Mouse (Mus musculus) MEL (cell line): ENCODE measurements at regions not wholly inside any gene's neighbourhood (a gene's known extent, or its start where the extent isn't known, plus 50 kb on each side); places are given as distances from the start of the nearest gene placed in this dataset.

Experiments
- DNase-seq: peaks from one replicate; pipeline ENCODE4 v3.0.0; 2011; ENCODE audit warnings: low read depth, low spot score
- H3K27ac ChIP-seq: 2 replicates; pipeline ENCODE4 v1.5.1; 2012; ENCODE audit warnings: low read depth, mild to moderate bottlenecking, control low read depth, low read length, moderate library complexity; ENCODE audit not compliant: control insufficient read depth
- H3K27me3 ChIP-seq, 2 experiments: fragments of 150-350 bp in 1 of 2; sonication (generic) in 1 of 2; 2 replicates each; pipeline ENCODE4 v1.6.1; 2012; ENCODE audit warnings: low read length in 2 of 2, mild to moderate bottlenecking in 2 of 2, improper control_type of control experiment in 1 of 2, moderate library complexity in 1 of 2; ENCODE audit not compliant: insufficient read depth in 2 of 2, control insufficient read depth in 1 of 2
- H3K36me3 ChIP-seq, 2 experiments: 2 replicates each; pipeline ENCODE4 v1.6.1; 2012 to 2014; ENCODE audit warnings: low read length in 2 of 2, improper control_type of control experiment in 1 of 2, inconsistent platforms in 1 of 2, mild to moderate bottlenecking in 1 of 2; ENCODE audit not compliant: insufficient read depth in 2 of 2, control insufficient read depth in 1 of 2
- H3K4me1 ChIP-seq, 2 experiments: fragments of 150-350 bp in 1 of 2; sonication (generic) in 1 of 2; 2 replicates each; pipeline ENCODE4 v1.6.1; 2012; ENCODE audit warnings: low read length in 2 of 2, improper control_type of control experiment in 1 of 2, mild to moderate bottlenecking in 1 of 2; ENCODE audit not compliant: insufficient read depth in 2 of 2, control insufficient read depth in 1 of 2
- H3K4me3 ChIP-seq, 2 experiments: fragments of 150-350 bp in 1 of 2; sonication (generic) in 1 of 2; 2 replicates each; pipeline ENCODE4 v1.5.1; 2012; ENCODE audit warnings: low read depth in 2 of 2, low read length in 2 of 2, mild to moderate bottlenecking in 2 of 2, moderate library complexity in 2 of 2, control low read depth in 1 of 2, improper control_type of control experiment in 1 of 2; ENCODE audit not compliant: control insufficient read depth in 1 of 2, insufficient read depth in 1 of 2
- H3K79me2 ChIP-seq: 2 replicates; pipeline ENCODE4 v1.6.1; 2012; ENCODE audit warnings: mild to moderate bottlenecking, low read length, moderate library complexity; ENCODE audit not compliant: control insufficient read depth, poor library complexity, insufficient read depth
- H3K9ac ChIP-seq: 2 replicates; pipeline ENCODE4 v1.6.1; 2012; ENCODE audit warnings: low read depth, mild to moderate bottlenecking, control low read depth, low read length, moderate library complexity; ENCODE audit not compliant: control insufficient read depth, poor library complexity, severe bottlenecking
- H3K9me3 ChIP-seq: fragments of 150-350 bp; sonication (generic); replicated peaks from 2 replicates; pipeline ENCODE4 v1.6.1; 2012; ENCODE audit warnings: mild to moderate bottlenecking, low read length, improper control_type of control experiment, moderate library complexity; ENCODE audit not compliant: insufficient read depth
- BHLHE40 ChIP-seq: IDR thresholded peaks from 2 replicates; pipeline ENCODE4 v1.6.1; 2012; ENCODE audit warnings: low read depth, mild to moderate bottlenecking, inconsistent platforms, low read length, improper control_type of control experiment, borderline replicate concordance
- CTCF ChIP-seq, 3 experiments: IDR thresholded peaks in 2 of 3; conservative IDR thresholded peaks in 1 of 3; 2 replicates each; pipeline ENCODE4 v1.5.1; 2011 to 2012; ENCODE audit warnings: low read length in 3 of 3, low read depth in 2 of 3, mild to moderate bottlenecking in 2 of 3, improper control_type of control experiment in 1 of 3, inconsistent platforms in 1 of 3, mixed read lengths in 1 of 3, moderate library complexity in 1 of 3; ENCODE audit not compliant: control insufficient read depth in 1 of 3, insufficient read depth in 1 of 3, poor library complexity in 1 of 3, severe bottlenecking in 1 of 3
- E2F4 ChIP-seq: IDR thresholded peaks from 2 replicates; pipeline ENCODE4 v1.6.1; 2011; ENCODE audit warnings: low read depth, low read length, improper control_type of control experiment, borderline replicate concordance
- GABPA ChIP-seq: IDR thresholded peaks from 2 replicates; pipeline ENCODE4 v1.6.1; 2012; ENCODE audit warnings: low read depth, mild to moderate bottlenecking, inconsistent platforms, low read length, improper control_type of control experiment, moderate library complexity
- KAT2A ChIP-seq: conservative IDR thresholded peaks from 2 replicates; pipeline ENCODE4 v1.6.1; 2012; ENCODE audit warnings: low read depth, low read length, improper control_type of control experiment, inconsistent platforms
- MAFK ChIP-seq: IDR thresholded peaks from 2 replicates; pipeline ENCODE4 v1.6.1; 2011; ENCODE audit warnings: low read depth, mild to moderate bottlenecking, low read length, improper control_type of control experiment, borderline replicate concordance
- MAX ChIP-seq: IDR thresholded peaks from 2 replicates; pipeline ENCODE4 v1.6.1; 2011; ENCODE audit warnings: low read length, improper control_type of control experiment
- MEF2A ChIP-seq: IDR thresholded peaks from 2 replicates; pipeline ENCODE4 v1.6.1; 2014; ENCODE audit warnings: low read depth, mild to moderate bottlenecking, inconsistent platforms, low read length, improper control_type of control experiment; ENCODE audit not compliant: poor library complexity, insufficient replicate concordance, severe bottlenecking; ENCODE audit errors: extremely low read depth
- MXI1 ChIP-seq: IDR thresholded peaks from 2 replicates; pipeline ENCODE4 v1.6.1; 2011; ENCODE audit warnings: mild to moderate bottlenecking, low read depth, low read length, improper control_type of control experiment
- NELFE ChIP-seq: IDR thresholded peaks from 2 replicates; pipeline ENCODE4 v1.6.1; 2011; ENCODE audit warnings: low read depth, low read length, improper control_type of control experiment
- POLR2A ChIP-seq, 2 experiments: IDR thresholded peaks; 2 replicates each; pipeline ENCODE4 v1.6.1; 2011 to 2012; ENCODE audit warnings: low read length in 2 of 2, mild to moderate bottlenecking in 2 of 2, control low read depth in 1 of 2, improper control_type of control experiment in 1 of 2, low read depth in 1 of 2, moderate library complexity in 1 of 2; ENCODE audit not compliant: control insufficient read depth in 1 of 2, insufficient read depth in 1 of 2, poor library complexity in 1 of 2
- POLR2AphosphoS5 ChIP-seq: IDR thresholded peaks from 2 replicates; pipeline ENCODE4 v1.6.1; 2012; ENCODE audit warnings: low read depth, borderline replicate concordance, mild to moderate bottlenecking, inconsistent platforms, low read length, moderate library complexity, mixed read lengths
- RAD21 ChIP-seq: IDR thresholded peaks from 2 replicates; pipeline ENCODE4 v1.6.1; 2011; ENCODE audit warnings: mild to moderate bottlenecking, low read depth, low read length, improper control_type of control experiment
- RCOR1 ChIP-seq: IDR thresholded peaks from 2 replicates; pipeline ENCODE4 v1.6.1; 2012; ENCODE audit warnings: low read depth, mild to moderate bottlenecking, inconsistent platforms, low read length, improper control_type of control experiment
- SMC3 ChIP-seq: IDR thresholded peaks from 2 replicates; pipeline ENCODE4 v1.6.1; 2011; ENCODE audit warnings: low read depth, low read length, improper control_type of control experiment
- TBP ChIP-seq: IDR thresholded peaks from 2 replicates; pipeline ENCODE4 v1.8.0; 2011; ENCODE audit warnings: low read depth, low read length, improper control_type of control experiment
- TCF12 ChIP-seq: IDR thresholded peaks from 2 replicates; pipeline ENCODE4 v1.6.1; 2014; ENCODE audit warnings: low read depth, mild to moderate bottlenecking, inconsistent platforms, low read length, improper control_type of control experiment, moderate library complexity
- UBTF ChIP-seq: IDR thresholded peaks from 2 replicates; pipeline ENCODE4 v1.6.1; 2012; ENCODE audit warnings: low read depth, mild to moderate bottlenecking, inconsistent platforms, low read length, improper control_type of control experiment, moderate library complexity, borderline replicate concordance; ENCODE audit not compliant: insufficient read depth
- ZMIZ1 ChIP-seq: IDR thresholded peaks from 2 replicates; pipeline ENCODE4 v1.6.1; 2012; ENCODE audit warnings: low read depth, mild to moderate bottlenecking, inconsistent platforms, low read length, improper control_type of control experiment, moderate library complexity
- ZNF384 ChIP-seq: IDR thresholded peaks from 2 replicates; pipeline ENCODE4 v1.6.1; 2012; ENCODE audit warnings: low read depth, mild to moderate bottlenecking, inconsistent platforms, low read length, improper control_type of control experiment

DNA sequence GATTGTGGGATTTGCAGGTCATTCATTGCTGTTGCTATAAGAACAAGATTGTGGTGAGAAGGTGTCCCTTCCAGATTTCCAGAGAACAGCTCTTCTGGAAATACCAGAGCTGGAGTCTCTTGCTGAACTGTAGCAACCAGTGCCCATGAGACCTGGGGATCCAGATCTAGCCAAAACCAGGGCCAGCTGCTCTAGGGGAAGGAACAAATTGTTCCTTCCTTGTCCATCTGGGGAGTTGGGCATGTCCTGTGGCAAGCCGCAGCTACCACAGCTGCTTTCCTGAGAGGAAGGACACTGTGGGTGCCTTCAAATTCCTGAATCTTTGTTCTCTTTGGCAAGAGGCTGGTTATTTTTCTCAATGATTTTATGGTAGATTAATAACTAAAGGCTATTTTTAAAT, 839.0 kb upstream of the 2610301B20Rik start:
- no peak for DNase-seq
- Histone ChIP-seq H3K9me3 (no peaks in the 10 kb centered on the region), H3K36me3 (no peaks in the 10 kb centered on the region), H3K9ac (no peak overlapping the region), H3K27me3 (no peaks in the 10 kb centered on the region), H3K27ac (no peak overlapping the region), H3K79me2 (no peaks in the 10 kb centered on the region), H3K4me3 (no peak overlapping the region), H3K4me1 (no peaks in the 10 kb centered on the region)
- TF ChIP-seq UBTF = no peak
- no peak for TF ChIP-seq KAT2A
- no peak for TF ChIP-seq RAD21
- no peak for TF ChIP-seq ZMIZ1
- TF ChIP-seq TBP = no peak
- no peak for TF ChIP-seq MAFK
- no peak for TF ChIP-seq POLR2A (IDR thresholded peaks at IDR 0.05; ENCODE audit: control insufficient read depth in 1 of 2, insufficient read depth in 1 of 2, low read depth in 1 of 2, low read length in 2 of 2, poor library complexity in 1 of 2)
- TF ChIP-seq NELFE = no peak
- no peak for TF ChIP-seq BHLHE40
- TF ChIP-seq CTCF (IDR thresholded peaks at IDR 0.05 in 2 of 3, conservative IDR thresholded peaks at IDR 0.05 in 1 of 3; ENCODE audit: control insufficient read depth in 1 of 3, insufficient read depth in 1 of 3, low read depth in 2 of 3, low read length in 3 of 3, poor library complexity in 1 of 3, severe bottlenecking in 1 of 3) = no peak
- no peak for TF ChIP-seq MAX
- no peak for TF ChIP-seq RCOR1
- no peak for TF ChIP-seq POLR2AphosphoS5
- TF ChIP-seq SMC3 = no peak
- no peak for TF ChIP-seq MXI1
- no peak for TF ChIP-seq TCF12
- TF ChIP-seq MEF2A = no peak
- TF ChIP-seq ZNF384 = no peak
- no peak for TF ChIP-seq E2F4

GRCm38 (mm10) chr4:10041301-10042093, 832.8 kb upstream of the 2610301B20Rik start:
- Histone ChIP-seq H3K9me3 (no peaks in the 10 kb centered on the region), H3K36me3 (no peaks in the 10 kb centered on the region), H3K27me3 (no peaks in the 10 kb centered on the region), H3K79me2 (no peaks in the 10 kb centered on the region), H3K4me1 (no peaks in the 10 kb centered on the region), H3K9ac (no peak overlapping the region), H3K27ac (no peak overlapping the region), H3K4me3 (no peak overlapping the region)
- TF ChIP-seq GABPA = no peak
- DNase-seq = no peak
